Mouse (Mus musculus): ENCODE results near the gene Pttg1.

DNA sequence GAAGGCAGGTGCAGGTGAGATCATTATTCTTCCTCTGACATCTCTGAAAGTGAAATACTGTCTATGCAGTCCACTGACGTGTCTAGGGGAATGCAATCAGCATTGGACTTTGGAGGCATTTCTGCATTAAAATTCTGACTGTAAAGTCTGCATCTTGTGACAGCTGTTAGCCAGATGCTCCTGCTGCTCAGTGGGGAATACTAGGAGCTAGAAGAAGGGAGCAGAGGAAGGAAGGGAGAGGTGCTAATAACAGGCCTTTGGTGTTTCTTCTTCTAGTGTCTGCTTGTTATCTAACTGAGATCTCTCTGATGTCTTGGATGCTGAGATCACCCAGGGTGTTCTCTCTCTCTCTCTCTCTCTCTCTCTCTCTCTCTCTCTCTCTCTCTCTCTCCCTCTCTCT is 47.1 kb upstream of the Pttg1 start:
- TF ChIP-seq GATA1 (IDR thresholded peaks at IDR 0.05; ENCODE audit: low read length), result no peak
- no peak for TF ChIP-seq TAL1 (IDR thresholded peaks at IDR 0.05; ENCODE audit: low read length)

Data from erythroblast, embryonic 14.5 days (primary cell).